Mouse (Mus musculus) lung, embryonic 14.5 days (tissue): Measurements from ENCODE around the gene Nrip1. TPM values are rescaled to one million over a fixed set of nuclear protein-coding genes. Genes with fewer than 3 reads are reported as not detected.
A peak's percentile ranks its signal among the peaks of the same experiment; 100 is the strongest.

ENCODE experiments used
- ATAC-seq: fragments of 200-750 bp; cut with Nextera tagmentation; 2 replicates; pipeline ENCODE4 v1.8.0; 2017; ENCODE audit warnings: mild to moderate bottlenecking, moderate TSS enrichment, moderate library complexity; ENCODE audit not compliant: insufficient read depth
- DNase-seq: peaks from one replicate; pipeline ENCODE4 v3.0.0-alpha.2; 2015
- H3K27ac ChIP-seq: fragments of 300-500 bp; sonication (generic); 2 replicates; pipeline ENCODE4 v1.5.1; 2014; ENCODE audit warnings: low read depth, mild to moderate bottlenecking, moderate library complexity
- H3K27me3 ChIP-seq: fragments of 300-500 bp; sonication (generic); 2 replicates; pipeline ENCODE4 v1.6.1; 2014; ENCODE audit warnings: low read length, control low read depth; ENCODE audit not compliant: insufficient read depth
- H3K36me3 ChIP-seq: fragments of 300-500 bp; sonication (generic); 2 replicates; pipeline ENCODE4 v1.6.1; 2014; ENCODE audit warnings: control low read depth; ENCODE audit not compliant: insufficient read depth
- H3K4me1 ChIP-seq: fragments of 300-500 bp; sonication (generic); 2 replicates; pipeline ENCODE4 v1.6.1; 2014; ENCODE audit warnings: antibody characterized with exemption, control low read depth; ENCODE audit not compliant: insufficient read depth
- H3K4me2 ChIP-seq: fragments of 300-500 bp; sonication (generic); 2 replicates; pipeline ENCODE4 v1.6.1; 2014; ENCODE audit warnings: mild to moderate bottlenecking
- H3K4me3 ChIP-seq: fragments of 300-500 bp; sonication (generic); 2 replicates; pipeline ENCODE4 v1.5.1; 2014; ENCODE audit warnings: low read depth, low read length
- H3K9ac ChIP-seq: fragments of 300-500 bp; sonication (generic); 2 replicates; pipeline ENCODE4 v1.6.1; 2014
- H3K9me3 ChIP-seq: fragments of 300-500 bp; sonication (generic); 2 replicates; pipeline ENCODE4 v1.6.1; 2016; ENCODE audit warnings: low read depth, low read length, control low read depth
- CTCF ChIP-seq: IDR thresholded peaks from 2 replicates; pipeline ENCODE4 v1.5.1; 2016; ENCODE audit warnings: antibody characterized with exemption, low read depth
- WGBS: fragments of 180-500 bp; shearing (Covaris S2); extraction: QIAGEN DNeasy Blood & Tissue Kit; methylation state at CpG from one replicate; pipeline ENCODE4 v1.1.7; 2014; 5-methylcytosine and 5-hydroxymethylcytosine counted together
- polyA plus RNA-seq: library from polyadenylated mRNA; unstranded; fragments of >200 nt; fragmentation: Nextera tagmentation; extraction: Ambion mirVana; gene quantifications from 2 replicates; pipeline ENCODE4 v1.2.1, GENCODE M21; 2014

Nrip1 gene
- polyA plus RNA-seq, 1 experiment from 2014 or later = 55.2 TPM

DNA sequence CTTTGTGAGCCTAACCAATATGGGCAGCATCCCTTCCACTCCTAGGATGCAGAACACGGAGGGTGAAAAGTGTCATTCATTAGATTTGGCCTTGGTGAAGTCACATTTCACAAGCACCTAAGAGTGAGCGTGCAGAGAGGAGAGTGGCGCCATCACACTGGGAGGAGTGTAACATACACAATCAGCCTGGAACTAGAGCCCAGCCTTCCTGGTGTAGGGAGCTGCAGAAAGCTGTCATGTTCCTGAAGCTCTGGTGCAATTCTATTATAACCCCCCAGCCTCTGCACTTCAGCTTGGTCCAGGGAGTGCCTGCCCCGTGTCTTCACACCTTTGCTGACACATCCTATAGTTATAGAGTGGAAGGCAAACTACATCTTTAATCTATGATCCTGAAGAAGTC, 67.2 kb downstream of the Nrip1 start:
- TF ChIP-seq CTCF = no peak
- ATAC-seq = no peak
- no peak overlapping the region for H3K4me2 ChIP-seq
- no peak overlapping the region for H3K27ac ChIP-seq
- peaks cover 7% of the 10 kb centered on the region; the same call in 1 of the 2 replicates for H3K4me1 ChIP-seq
- no peak overlapping the region for H3K4me3 ChIP-seq
- H3K27me3 ChIP-seq = no peaks in the 10 kb centered on the region
- DNase-seq = no peak
- peaks cover 10% of the 10 kb centered on the region; the same call in 1 of the 2 replicates for H3K36me3 ChIP-seq
- no peaks in the 10 kb centered on the region for H3K9me3 ChIP-seq
- no peak overlapping the region for H3K9ac ChIP-seq
- WGBS = 83% methylated on average over 4 of the region's 4 CpGs

DNA sequence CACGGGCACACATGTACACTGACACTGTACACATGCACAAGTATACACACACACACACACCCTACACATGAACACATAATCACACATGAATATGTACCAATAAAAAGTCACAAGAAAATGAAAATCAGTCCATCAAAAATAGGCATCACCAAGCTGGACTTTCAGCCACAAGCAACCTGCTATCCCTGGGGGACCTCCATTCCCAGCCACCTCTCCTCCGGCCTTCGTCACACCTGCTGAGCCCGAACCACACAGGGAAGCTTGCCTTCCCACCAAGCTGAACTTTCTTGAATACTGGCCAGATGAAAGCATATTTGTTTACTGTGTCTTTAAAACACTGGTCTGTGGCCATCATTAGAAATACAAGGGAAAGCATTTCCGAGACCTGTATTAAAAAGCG, 70.2 kb downstream of the Nrip1 start:
- H3K36me3 ChIP-seq = 0 out of 2 replicates have a peak, but pooled peaks cover 7% of the 10 kb centered on the region
- WGBS = 80% methylated on average over 6 of the region's 6 CpGs
- H3K27ac ChIP-seq = no peak overlapping the region
- H3K9ac ChIP-seq = no peak overlapping the region
- DNase-seq (no peak), ATAC-seq (no peak)
- TF ChIP-seq CTCF = no peak
- H3K4me2 ChIP-seq = no peak overlapping the region
- H3K9me3 ChIP-seq = no peaks in the 10 kb centered on the region
- H3K4me1 ChIP-seq = peaks cover 9% of the 10 kb centered on the region; the same call in 1 of the 2 replicates
- H3K27me3 ChIP-seq = no peaks in the 10 kb centered on the region
- H3K4me3 ChIP-seq = no peak overlapping the region

DNA sequence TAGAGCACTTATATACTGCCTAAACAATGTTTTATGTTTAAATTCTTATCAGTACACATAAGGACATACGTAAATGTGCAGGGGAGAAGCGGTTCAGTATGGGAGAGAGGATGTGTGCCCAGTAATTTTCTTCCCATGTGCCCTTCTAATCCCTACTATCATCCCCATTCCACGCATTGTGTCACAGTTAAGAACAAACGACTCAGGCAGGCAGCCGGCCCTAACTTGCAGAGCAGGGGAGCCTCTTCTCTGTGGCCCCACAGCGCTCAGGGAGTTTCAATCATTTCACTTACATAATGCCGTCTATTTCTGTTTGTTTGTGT, 71.9 kb downstream of the Nrip1 start:
- 42% methylated on average over 7 of the region's 7 CpGs for WGBS
- DNase-seq = no peak
- ATAC-seq = peak; percentile 33; the same call in 1 of the 2 replicates
- no peak overlapping the region for H3K9ac ChIP-seq
- H3K4me2 ChIP-seq = no peak overlapping the region
- 0 out of 2 replicates have a peak, but pooled peaks cover 4% of the 10 kb centered on the region for H3K36me3 ChIP-seq
- H3K9me3 ChIP-seq = no peaks in the 10 kb centered on the region
- H3K4me1 ChIP-seq = peaks cover 9% of the 10 kb centered on the region; the same call in 1 of the 2 replicates
- no peaks in the 10 kb centered on the region for H3K27me3 ChIP-seq
- H3K4me3 ChIP-seq = no peak overlapping the region
- TF ChIP-seq CTCF = no peak
- H3K27ac ChIP-seq = peak overlapping the region; percentile 43; the same call in 1 of the 2 replicates

DNA sequence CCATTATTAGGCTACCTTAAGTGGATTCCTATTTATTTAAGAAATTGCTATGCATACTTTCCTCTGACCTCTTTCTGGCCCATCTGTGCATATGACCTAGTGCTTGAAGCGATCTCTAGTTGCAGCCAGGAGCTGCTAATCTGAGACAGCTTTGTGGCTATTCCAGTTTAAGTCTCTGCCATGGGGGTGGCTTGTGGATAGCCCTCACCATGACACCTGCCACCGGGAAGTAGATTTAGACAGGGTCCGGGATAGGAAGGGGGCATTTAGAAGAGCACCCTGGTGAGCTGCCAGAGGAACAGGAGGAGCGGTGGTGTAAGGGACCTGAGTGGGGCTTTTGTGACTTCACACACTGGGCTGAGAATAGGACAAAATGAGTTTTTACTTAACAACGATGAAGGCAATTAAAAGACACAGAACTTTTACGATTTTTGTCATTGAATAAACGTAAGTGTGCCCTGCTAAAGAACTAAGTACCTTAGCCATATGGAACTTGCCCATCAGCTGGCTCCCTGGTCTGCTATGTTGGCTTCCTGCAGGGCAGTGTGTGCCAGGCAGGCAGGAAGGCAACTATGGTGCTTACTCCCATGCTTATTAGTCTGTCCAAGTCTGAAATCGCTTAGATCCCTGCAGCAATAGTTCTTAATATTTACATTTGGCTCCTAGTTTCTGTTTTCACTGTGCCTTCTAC, 72.4 kb downstream of the Nrip1 start:
- Histone ChIP-seq H3K9ac (no peak overlapping the region), H3K4me2 (no peak overlapping the region), H3K27me3 (no peaks in the 10 kb centered on the region), H3K4me3 (no peak overlapping the region), H3K27ac (peak overlapping the region; percentile 43; the same call in 1 of the 2 replicates), H3K36me3 (peaks cover 4% of the 10 kb centered on the region; the same call in 1 of the 2 replicates), H3K4me1 (peaks cover 9% of the 10 kb centered on the region; the same call in 1 of the 2 replicates), H3K9me3 (no peaks in the 10 kb centered on the region)
- DNase-seq (no peak), ATAC-seq (peak; percentile 38; the same call in 1 of the 2 replicates)
- no peak for TF ChIP-seq CTCF
- WGBS = 61% methylated on average over 8 of the region's 8 CpGs

DNA sequence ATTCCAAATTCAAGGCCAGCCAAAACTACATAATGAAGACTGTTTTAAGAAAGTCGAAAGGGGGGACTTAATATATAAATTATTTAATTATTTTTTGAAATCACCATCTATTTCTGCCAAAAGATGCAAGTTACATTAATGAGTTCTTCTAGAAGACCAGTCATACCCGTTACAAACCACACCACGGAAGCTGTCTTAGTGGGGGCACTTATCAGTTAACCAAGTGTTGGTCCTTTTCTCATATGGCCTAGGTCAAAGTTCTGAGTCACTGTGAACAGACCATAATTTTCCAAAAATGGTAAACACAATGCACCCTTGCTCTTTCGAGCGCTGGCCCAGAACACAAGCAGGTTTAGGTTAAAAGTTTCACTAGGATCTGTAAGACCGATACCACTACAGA, 73.2 kb downstream of the Nrip1 start:
- Histone ChIP-seq H3K9me3 (no peaks in the 10 kb centered on the region), H3K27ac (no peak overlapping the region), H3K4me1 (peaks cover 9% of the 10 kb centered on the region; the same call in 1 of the 2 replicates), H3K9ac (no peak overlapping the region), H3K36me3 (peaks cover 4% of the 10 kb centered on the region; the same call in 1 of the 2 replicates), H3K27me3 (no peaks in the 10 kb centered on the region), H3K4me2 (no peak overlapping the region), H3K4me3 (no peak overlapping the region)
- 71% methylated on average over 6 of the region's 6 CpGs for whole genome bisulfite sequencing
- DNase-seq (no peak), ATAC-seq (no peak)
- no peak for TF ChIP-seq CTCF

DNA sequence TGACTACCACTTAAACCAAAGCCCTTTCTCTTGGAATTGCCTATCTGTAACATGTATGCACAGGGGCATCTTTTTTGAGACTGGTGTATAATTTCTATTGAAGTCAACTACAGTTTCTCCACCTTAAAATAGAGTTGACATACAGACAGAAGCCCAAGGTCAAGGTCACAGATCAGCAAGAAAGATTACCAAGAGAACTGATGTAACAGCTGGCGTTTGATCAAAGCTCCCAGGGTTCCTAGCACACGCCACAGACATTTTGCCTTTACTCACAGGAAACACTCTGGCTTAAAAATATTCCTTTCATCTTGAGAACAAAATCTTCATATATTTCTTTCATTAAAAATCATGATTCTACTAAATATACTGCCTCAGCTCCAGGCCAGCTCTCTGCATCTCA, 74.1 kb downstream of the Nrip1 start:
- no peak overlapping the region for H3K4me3 ChIP-seq
- ATAC-seq (no peak), DNase-seq (no peak)
- H3K4me2 ChIP-seq = no peak overlapping the region
- TF ChIP-seq CTCF = no peak
- no peaks in the 10 kb centered on the region for H3K27me3 ChIP-seq
- H3K9me3 ChIP-seq = no peaks in the 10 kb centered on the region
- peaks cover 9% of the 10 kb centered on the region; the same call in 1 of the 2 replicates for H3K4me1 ChIP-seq
- H3K27ac ChIP-seq = no peak overlapping the region
- WGBS = 51% methylated on average over 2 of the region's 2 CpGs
- H3K9ac ChIP-seq = no peak overlapping the region
- H3K36me3 ChIP-seq = peaks cover 9% of the 10 kb centered on the region

DNA sequence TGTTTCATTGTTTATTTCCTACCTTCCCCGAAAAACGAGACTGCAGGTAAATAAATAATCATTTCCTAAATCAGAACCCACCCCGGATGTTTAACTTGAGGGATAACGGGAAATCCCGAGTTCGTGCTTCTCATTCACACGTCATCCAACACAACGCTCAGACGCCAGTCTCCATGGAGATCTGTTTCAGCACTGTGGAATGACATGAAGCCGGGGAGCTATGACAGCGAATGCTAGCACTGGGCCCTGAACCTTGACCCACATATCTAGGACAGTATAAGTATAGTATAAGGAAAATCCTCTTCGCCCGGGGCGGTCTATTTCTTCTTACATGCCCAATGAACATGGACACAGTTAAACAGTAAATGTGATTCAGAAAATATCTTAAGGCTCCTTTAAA, 78.3 kb downstream of the Nrip1 start:
- TF ChIP-seq CTCF = no peak
- no peak overlapping the region for H3K4me3 ChIP-seq
- WGBS = 50% methylated on average over 14 of the region's 14 CpGs
- no peak overlapping the region for H3K4me2 ChIP-seq
- H3K27ac ChIP-seq = no peak overlapping the region
- DNase-seq (no peak), ATAC-seq (peak; percentile 47; the same call in 1 of the 2 replicates)
- no peaks in the 10 kb centered on the region; the same call in 1 of the 2 replicates for H3K4me1 ChIP-seq
- H3K27me3 ChIP-seq = no peaks in the 10 kb centered on the region
- H3K9me3 ChIP-seq = no peaks in the 10 kb centered on the region
- no peak overlapping the region for H3K9ac ChIP-seq
- peaks cover 43% of the 10 kb centered on the region for H3K36me3 ChIP-seq
